Mouse (Mus musculus): ENCODE data around the gene Gm42517.

Gm42517 gene

GRCm38 (mm10) chr5:108349511-108350148 is 18.1 kb downstream of the Gm42517 start:
- no peak for DNase-seq (ENCODE audit: low read depth, low spot score)

- no peak for DNase-seq (ENCODE audit: low read depth, low spot score)
Observed at GRCm38 (mm10) chr5:108347843-108348242, 19.9 kb downstream of the Gm42517 start.

GRCm38 (mm10) chr5:108345313-108346071 is 22.2 kb downstream of the Gm42517 start:
- no peak for DNase-seq (ENCODE audit: low read depth, low spot score)

GRCm38 (mm10) chr5:108343680-108344170 is 24.0 kb downstream of the Gm42517 start:
- DNase-seq (ENCODE audit: low read depth, low spot score) = no peak

GRCm38 (mm10) chr5:108338049-108338448 is 29.7 kb downstream of the Gm42517 start:
- DNase-seq (ENCODE audit: low read depth, low spot score) = no peak

GRCm38 (mm10) chr5:108337385-108337784 is 30.3 kb downstream of the Gm42517 start:
- no peak for DNase-seq (ENCODE audit: low read depth, low spot score)

- peak; percentile 50 for DNase-seq (ENCODE audit: low read depth, low spot score)
Observed at GRCm38 (mm10) chr5:108331051-108331450, 36.7 kb downstream of the Gm42517 start.
